Mouse (Mus musculus): Measurements from ENCODE around the gene Nsf. TPM values are rescaled to one million over a fixed set of nuclear protein-coding genes. Genes with fewer than 3 reads are reported as not detected.
A peak's percentile ranks its signal among the peaks of the same experiment; 100 is the strongest.

Nsf gene
- polyA plus RNA-seq, 1 experiment from 2014 or later: 64.4 TPM

DNA sequence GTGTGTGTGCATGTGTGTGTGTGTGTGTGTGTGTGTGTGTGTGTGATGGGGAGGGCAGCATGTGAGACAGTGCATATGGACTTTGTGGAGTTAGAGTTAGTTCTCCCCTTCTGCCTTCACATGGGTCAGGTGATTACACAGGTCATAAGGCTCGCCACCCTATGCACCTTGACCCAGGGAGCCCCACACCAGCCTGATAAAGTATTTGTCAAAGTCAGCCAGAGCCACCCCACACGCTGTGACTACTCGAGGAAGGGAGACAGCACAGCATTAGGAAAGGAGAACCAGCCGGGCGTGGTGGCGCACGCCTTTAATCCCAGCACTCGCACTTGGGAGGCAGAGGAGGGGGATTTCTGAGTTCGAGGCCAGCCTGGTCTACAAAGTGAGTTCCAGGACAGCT lies 83.5 kb downstream of the Nsf start:
- Histone ChIP-seq H3K4me2 (ENCODE audit: low read length) (no peak overlapping the region), H3K36me3 (ENCODE audit: control insufficient read depth, insufficient read depth, low read length) (peaks cover 21% of the 10 kb centered on the region), H3K4me1 (ENCODE audit: control insufficient read depth, insufficient read depth, low read length) (no peaks in the 10 kb centered on the region), H3K9ac (ENCODE audit: low read length) (no peak overlapping the region), H3K4me3 (ENCODE audit: low read depth, low read length) (no peak overlapping the region), H3K9me3 (replicated peaks; ENCODE audit: control insufficient read depth, low read length) (no peaks in the 10 kb centered on the region), H3K27ac (ENCODE audit: low read depth, low read length) (no peak overlapping the region), H3K27me3 (replicated peaks; ENCODE audit: control insufficient read depth, insufficient read depth, low read length) (no peaks in the 10 kb centered on the region)
- WGBS: 87% methylated on average over 9 of the region's 9 CpGs
- no peak for DNase-seq (ENCODE audit: low spot score)
- no peak for ATAC-seq

DNA sequence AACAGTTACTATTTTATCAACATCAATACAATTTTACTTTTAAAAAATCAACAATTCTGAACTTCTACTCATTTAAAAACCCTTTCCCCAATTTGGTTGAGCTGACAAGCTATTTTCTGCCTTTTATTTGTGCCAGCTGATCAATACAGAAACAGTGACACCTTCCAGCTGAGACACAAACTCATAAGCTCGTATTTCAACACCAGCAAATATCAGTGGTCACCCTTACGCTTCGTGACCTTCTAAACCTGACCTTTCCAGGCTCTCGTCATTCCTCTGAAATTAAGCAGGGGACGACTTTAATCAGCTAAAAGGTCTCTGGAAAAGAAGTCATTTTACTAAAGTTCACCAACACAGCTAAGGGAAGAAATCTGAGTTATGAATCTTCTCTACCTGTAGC lies 86.2 kb downstream of the Nsf start:
- H3K4me1 ChIP-seq (ENCODE audit: control insufficient read depth, insufficient read depth, low read length): no peaks in the 10 kb centered on the region
- no peaks in the 10 kb centered on the region for H3K27me3 ChIP-seq (replicated peaks; ENCODE audit: control insufficient read depth, insufficient read depth, low read length)
- no peak for ATAC-seq
- H3K9ac ChIP-seq (ENCODE audit: low read length): no peak overlapping the region
- no peaks in the 10 kb centered on the region for H3K9me3 ChIP-seq (replicated peaks; ENCODE audit: control insufficient read depth, low read length)
- no peak for DNase-seq (ENCODE audit: low spot score)
- no peak overlapping the region for H3K4me2 ChIP-seq (ENCODE audit: low read length)
- H3K36me3 ChIP-seq (ENCODE audit: control insufficient read depth, insufficient read depth, low read length): peaks cover 28% of the 10 kb centered on the region
- WGBS: 82% methylated on average over 5 of the region's 5 CpGs
- no peak overlapping the region for H3K27ac ChIP-seq (ENCODE audit: low read depth, low read length)
- no peak overlapping the region for H3K4me3 ChIP-seq (ENCODE audit: low read depth, low read length)

DNA sequence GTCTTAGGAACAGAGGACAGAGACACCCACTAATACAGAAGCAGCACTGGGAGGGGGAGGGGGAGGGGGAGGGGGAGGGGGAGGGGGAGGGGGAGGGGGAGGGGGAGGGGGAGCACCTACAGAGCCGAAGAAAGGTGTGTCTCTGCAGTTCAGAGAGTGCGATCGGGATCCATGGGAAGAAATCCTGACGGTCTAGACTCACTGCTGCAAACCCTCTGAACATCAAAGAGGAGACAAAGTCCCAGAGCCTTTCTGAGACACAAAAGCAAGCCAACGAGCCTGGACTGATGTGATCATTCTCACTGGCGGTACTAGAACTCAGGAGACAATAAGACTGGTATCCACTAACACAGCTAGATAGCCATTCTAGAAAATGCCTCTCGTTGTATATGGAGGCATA lies 88.5 kb downstream of the Nsf start:
- H3K4me1 ChIP-seq (ENCODE audit: control insufficient read depth, insufficient read depth, low read length): no peaks in the 10 kb centered on the region
- H3K4me2 ChIP-seq (ENCODE audit: low read length): no peak overlapping the region
- ATAC-seq (no peak), DNase-seq (ENCODE audit: low spot score) (no peak)
- no peak overlapping the region for H3K9ac ChIP-seq (ENCODE audit: low read length)
- peaks cover 26% of the 10 kb centered on the region for H3K36me3 ChIP-seq (ENCODE audit: control insufficient read depth, insufficient read depth, low read length)
- no peak overlapping the region for H3K27ac ChIP-seq (ENCODE audit: low read depth, low read length)
- no peaks in the 10 kb centered on the region for H3K27me3 ChIP-seq (replicated peaks; ENCODE audit: control insufficient read depth, insufficient read depth, low read length)
- WGBS: 64% methylated on average over 6 of the region's 7 CpGs
- H3K4me3 ChIP-seq (ENCODE audit: low read depth, low read length): no peak overlapping the region
- no peaks in the 10 kb centered on the region for H3K9me3 ChIP-seq (replicated peaks; ENCODE audit: control insufficient read depth, low read length)

DNA sequence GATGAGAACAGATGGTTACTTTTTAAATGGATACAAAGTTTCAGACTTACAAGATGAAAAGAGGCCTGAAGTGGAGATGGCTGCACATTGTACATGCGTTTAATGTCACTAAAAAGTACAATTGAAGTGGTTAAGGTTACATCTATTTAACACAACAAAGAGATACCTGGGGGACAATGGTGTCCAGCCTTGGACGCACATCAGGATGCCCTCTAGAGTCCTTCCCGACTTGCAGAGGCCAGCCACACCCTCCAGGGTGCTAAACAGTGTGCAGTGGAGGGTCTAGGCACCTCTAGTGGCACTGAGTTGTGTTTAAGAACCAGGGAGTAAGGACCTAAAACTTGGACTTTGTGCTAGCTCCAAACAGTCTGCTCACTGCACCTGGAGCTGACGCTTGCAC lies 89.4 kb downstream of the Nsf start:
- no peak overlapping the region for H3K27ac ChIP-seq (ENCODE audit: low read depth, low read length)
- DNase-seq (ENCODE audit: low spot score) (no peak), ATAC-seq (no peak)
- no peak overlapping the region for H3K9ac ChIP-seq (ENCODE audit: low read length)
- no peaks in the 10 kb centered on the region for H3K27me3 ChIP-seq (replicated peaks; ENCODE audit: control insufficient read depth, insufficient read depth, low read length)
- H3K4me2 ChIP-seq (ENCODE audit: low read length): no peak overlapping the region
- H3K36me3 ChIP-seq (ENCODE audit: control insufficient read depth, insufficient read depth, low read length): peaks cover 28% of the 10 kb centered on the region
- no peaks in the 10 kb centered on the region for H3K4me1 ChIP-seq (ENCODE audit: control insufficient read depth, insufficient read depth, low read length)
- H3K4me3 ChIP-seq (ENCODE audit: low read depth, low read length): no peak overlapping the region
- 88% methylated on average over 4 of the region's 4 CpGs for WGBS
- no peaks in the 10 kb centered on the region for H3K9me3 ChIP-seq (replicated peaks; ENCODE audit: control insufficient read depth, low read length)

DNA sequence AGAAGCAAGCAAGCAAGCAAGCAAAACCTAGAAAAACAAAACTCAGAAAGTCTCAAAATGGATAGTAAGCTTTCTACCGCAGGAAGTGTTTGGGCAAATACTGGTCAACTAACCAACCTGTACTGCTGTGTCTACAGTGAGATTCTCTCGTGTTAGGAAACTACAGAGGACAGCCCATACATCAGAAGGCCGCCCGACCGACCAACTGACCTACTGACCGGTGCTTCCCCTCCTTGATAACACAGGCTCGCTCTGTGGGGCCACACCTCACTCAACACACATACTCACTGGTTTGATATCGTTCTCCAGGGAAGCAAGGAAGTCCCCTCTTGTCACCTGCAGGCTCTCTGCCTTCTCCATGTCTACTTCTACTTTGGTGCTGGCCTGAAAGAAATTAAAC lies 90.9 kb downstream of the Nsf start:
- Histone ChIP-seq H3K27ac (ENCODE audit: low read depth, low read length) (no peak overlapping the region), H3K4me1 (ENCODE audit: control insufficient read depth, insufficient read depth, low read length) (no peaks in the 10 kb centered on the region), H3K27me3 (replicated peaks; ENCODE audit: control insufficient read depth, insufficient read depth, low read length) (no peaks in the 10 kb centered on the region), H3K9me3 (replicated peaks; ENCODE audit: control insufficient read depth, low read length) (no peaks in the 10 kb centered on the region), H3K4me2 (ENCODE audit: low read length) (no peak overlapping the region), H3K4me3 (ENCODE audit: low read depth, low read length) (no peak overlapping the region), H3K9ac (ENCODE audit: low read length) (no peak overlapping the region), H3K36me3 (ENCODE audit: control insufficient read depth, insufficient read depth, low read length) (peaks cover 30% of the 10 kb centered on the region)
- no peak for ATAC-seq
- DNase-seq (ENCODE audit: low spot score): no peak
- 92% methylated on average over 8 of the region's 8 CpGs for WGBS

DNA sequence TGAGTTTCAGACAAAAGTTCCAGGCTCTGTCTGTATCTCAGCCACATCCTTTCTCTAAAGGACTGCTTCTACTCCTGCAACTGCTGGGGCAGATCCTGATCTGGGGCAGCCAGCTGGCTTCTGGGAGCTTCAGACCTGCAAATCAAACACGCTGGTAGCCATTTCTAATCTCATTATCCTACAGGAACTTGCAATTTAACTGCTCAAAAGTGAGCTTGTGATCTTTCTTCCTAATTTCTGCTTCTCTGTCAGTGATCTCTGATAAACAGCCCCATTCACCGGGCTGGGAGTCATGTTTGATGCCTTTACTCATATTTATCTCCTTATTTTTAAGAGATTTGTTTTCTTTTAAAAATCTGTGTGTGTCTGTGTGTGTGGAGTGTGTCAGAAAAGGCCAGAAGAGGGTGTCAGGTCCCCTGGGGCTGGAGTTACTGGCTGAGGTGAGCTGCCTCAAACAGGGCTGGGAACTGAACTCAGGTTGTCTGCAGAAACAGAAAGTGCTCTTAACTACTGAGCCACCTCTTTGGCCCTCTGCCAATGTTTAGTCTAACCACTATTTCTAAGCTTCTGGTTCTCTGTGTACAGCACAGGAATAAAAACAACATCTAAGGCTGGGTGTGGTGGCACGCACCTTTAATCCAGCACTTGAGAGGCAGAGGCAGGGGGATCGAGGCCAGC lies 93.8 kb downstream of the Nsf start:
- Histone ChIP-seq H3K9me3 (replicated peaks; ENCODE audit: control insufficient read depth, low read length) (no peaks in the 10 kb centered on the region), H3K27me3 (replicated peaks; ENCODE audit: control insufficient read depth, insufficient read depth, low read length) (no peaks in the 10 kb centered on the region), H3K4me3 (ENCODE audit: low read depth, low read length) (no peak overlapping the region), H3K27ac (ENCODE audit: low read depth, low read length) (no peak overlapping the region), H3K4me2 (ENCODE audit: low read length) (no peak overlapping the region), H3K36me3 (ENCODE audit: control insufficient read depth, insufficient read depth, low read length) (peaks cover 34% of the 10 kb centered on the region), H3K9ac (ENCODE audit: low read length) (no peak overlapping the region), H3K4me1 (ENCODE audit: control insufficient read depth, insufficient read depth, low read length) (no peaks in the 10 kb centered on the region)
- DNase-seq (ENCODE audit: low spot score) (peak; percentile 35), ATAC-seq (no peak)
- WGBS: 62% methylated on average over 4 of the region's 4 CpGs

DNA sequence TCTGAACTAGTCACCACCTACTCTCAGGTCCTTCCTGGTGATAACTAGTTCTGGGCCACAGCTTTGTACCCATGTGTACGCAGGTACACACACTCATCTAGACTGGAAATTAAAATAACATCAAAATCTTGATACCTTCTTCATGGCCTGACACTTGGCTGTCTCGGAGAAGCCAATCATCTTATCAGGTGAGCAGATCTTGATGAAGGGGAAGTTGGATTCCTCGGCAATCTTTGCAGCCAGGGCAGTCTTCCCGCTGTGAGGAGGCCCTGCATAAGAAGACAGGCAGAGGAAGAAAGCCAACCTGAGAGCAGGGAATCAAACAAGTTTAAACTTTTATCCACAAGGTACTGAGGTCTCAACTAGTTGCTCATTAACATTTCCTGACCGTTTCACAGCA lies 95.1 kb downstream of the Nsf start:
- 44% methylated on average over 5 of the region's 5 CpGs for WGBS
- no peaks in the 10 kb centered on the region for H3K9me3 ChIP-seq (replicated peaks; ENCODE audit: control insufficient read depth, low read length)

DNA sequence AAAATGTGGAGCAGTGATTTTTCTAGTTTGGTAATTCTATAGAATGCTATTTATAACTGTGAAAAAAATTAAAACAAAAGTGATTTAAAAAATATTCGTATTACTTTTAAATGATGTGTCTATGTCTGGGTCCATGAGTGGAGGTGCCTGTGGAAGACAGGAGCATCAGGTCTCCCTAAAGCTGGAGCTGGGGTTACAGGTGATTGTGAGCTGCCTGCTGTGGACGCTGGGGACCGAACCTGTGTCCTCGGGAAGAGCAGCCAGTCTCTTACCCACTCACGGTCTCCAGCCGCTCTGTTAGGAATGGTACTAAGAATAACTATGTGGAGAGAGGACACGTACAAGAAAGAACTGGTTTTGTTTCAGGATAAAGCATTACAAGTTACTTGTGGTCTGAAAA lies 97.2 kb downstream of the Nsf start:
- ATAC-seq: no peak
- no peak overlapping the region for H3K27ac ChIP-seq (ENCODE audit: low read depth, low read length)
- WGBS: 88% methylated on average over 7 of the region's 7 CpGs
- no peaks in the 10 kb centered on the region for H3K27me3 ChIP-seq (replicated peaks; ENCODE audit: control insufficient read depth, insufficient read depth, low read length)
- no peaks in the 10 kb centered on the region for H3K9me3 ChIP-seq (replicated peaks; ENCODE audit: control insufficient read depth, low read length)
- H3K9ac ChIP-seq (ENCODE audit: low read length): no peak overlapping the region
- DNase-seq (ENCODE audit: low spot score): no peak
- H3K4me3 ChIP-seq (ENCODE audit: low read depth, low read length): no peak overlapping the region
- H3K4me1 ChIP-seq (ENCODE audit: control insufficient read depth, insufficient read depth, low read length): peaks cover 21% of the 10 kb centered on the region
- H3K36me3 ChIP-seq (ENCODE audit: control insufficient read depth, insufficient read depth, low read length): peaks cover 19% of the 10 kb centered on the region
- no peak overlapping the region for H3K4me2 ChIP-seq (ENCODE audit: low read length)

More for the DNA sequence above, 95.1 kb downstream of the Nsf start:
- DNase-seq (ENCODE audit: low spot score) (no peak), ATAC-seq (no peak)
- peaks cover 29% of the 10 kb centered on the region for H3K36me3 ChIP-seq (ENCODE audit: control insufficient read depth, insufficient read depth, low read length)
- no peaks in the 10 kb centered on the region for H3K27me3 ChIP-seq (replicated peaks; ENCODE audit: control insufficient read depth, insufficient read depth, low read length)
- no peak overlapping the region for H3K27ac ChIP-seq (ENCODE audit: low read depth, low read length)
- H3K4me3 ChIP-seq (ENCODE audit: low read depth, low read length): no peak overlapping the region
- peaks cover 6% of the 10 kb centered on the region for H3K4me1 ChIP-seq (ENCODE audit: control insufficient read depth, insufficient read depth, low read length)
- H3K9ac ChIP-seq (ENCODE audit: low read length): no peak overlapping the region
- no peak overlapping the region for H3K4me2 ChIP-seq (ENCODE audit: low read length)

DNA sequence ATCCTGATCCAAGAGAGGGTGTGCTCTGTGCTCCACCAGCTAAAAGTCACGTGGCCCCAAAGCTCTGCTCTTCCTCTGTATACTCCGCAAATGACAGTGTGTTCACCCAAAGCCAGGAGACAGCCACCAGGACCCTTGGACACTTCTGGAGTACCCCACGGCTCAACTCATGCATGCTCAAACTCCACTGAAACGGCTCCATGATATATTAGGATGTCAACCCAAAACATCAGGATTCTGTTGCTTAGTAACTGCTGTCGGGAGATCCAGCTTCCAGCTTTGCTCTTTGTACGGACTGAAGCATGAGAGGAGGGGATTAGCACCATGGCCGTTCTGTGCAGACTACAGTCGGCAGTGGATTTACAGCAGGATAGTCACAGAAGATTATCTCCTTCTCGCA lies 99.6 kb downstream of the Nsf start:
- ATAC-seq (0 out of 2 replicates have a peak, but pooled peaks have one; percentile 37), DNase-seq (ENCODE audit: low spot score) (peak; percentile 56)
- H3K9ac ChIP-seq (ENCODE audit: low read length): no peak overlapping the region
- H3K4me2 ChIP-seq (ENCODE audit: low read length): 0 out of 2 replicates have a peak overlapping the region, but pooled peaks have one; percentile 16
- H3K27me3 ChIP-seq (replicated peaks; ENCODE audit: control insufficient read depth, insufficient read depth, low read length): no peaks in the 10 kb centered on the region
- peaks cover 21% of the 10 kb centered on the region for H3K4me1 ChIP-seq (ENCODE audit: control insufficient read depth, insufficient read depth, low read length)
- peaks cover 6% of the 10 kb centered on the region; the same call in 1 of the 2 replicates for H3K36me3 ChIP-seq (ENCODE audit: control insufficient read depth, insufficient read depth, low read length)
- H3K27ac ChIP-seq (ENCODE audit: low read depth, low read length): peak overlapping the region; percentile 33; the same call in 1 of the 2 replicates
- no peaks in the 10 kb centered on the region for H3K9me3 ChIP-seq (replicated peaks; ENCODE audit: control insufficient read depth, low read length)
- WGBS: 15% methylated on average over 9 of the region's 9 CpGs
- H3K4me3 ChIP-seq (ENCODE audit: low read depth, low read length): no peak overlapping the region

Measured in forebrain, embryonic 14.5 days (tissue).